Mouse (Mus musculus): ENCODE data around the gene Prkce. TPM values are rescaled to one million over a fixed set of nuclear protein-coding genes. Genes with fewer than 3 reads are reported as not detected.

The Prkce gene
- polyA plus RNA-seq, 1 experiment from 2014 or later: 12.2 TPM

- WGBS: 85% methylated on average over 8 of the region's 8 CpGs
- Histone ChIP-seq H3K4me2 (ENCODE audit: low read length) (no peak overlapping the region), H3K27me3 (ENCODE audit: control insufficient read depth, insufficient read depth, low read length) (no peaks in the 10 kb centered on the region), H3K4me1 (ENCODE audit: control insufficient read depth in 2 of 2, insufficient read depth in 2 of 2, low read length in 2 of 2) (peaks cover 0 to 7% of the 10 kb centered on the region in 2 experiments; a peak in 2 of 4 replicates), H3K9ac (ENCODE audit: low read length) (no peak overlapping the region), H3K36me3 (ENCODE audit: control insufficient read depth, insufficient read depth, low read length) (peaks cover 17% of the 10 kb centered on the region), H3K9me3 (ENCODE audit: control insufficient read depth, low read length) (no peaks in the 10 kb centered on the region), H3K27ac (replicated peaks in 1 of 2; ENCODE audit: control insufficient read depth in 1 of 2, insufficient read depth in 1 of 2, low read depth in 2 of 2, low read length in 2 of 2) (no peak overlapping the region), H3K4me3 (ENCODE audit: control insufficient read depth in 1 of 2, insufficient read depth in 1 of 2, low read depth in 1 of 2, low read length in 2 of 2) (no peak overlapping the region)
- no peak for ATAC-seq (ENCODE audit: insufficient number of reproducible peaks, insufficient read depth, low FRiP score, low read depth)
Measured at GRCm38 (mm10) chr17:86493891-86494420, 326.4 kb downstream of the Prkce start.

GRCm38 (mm10) chr17:86494494-86494893 is 326.9 kb downstream of the Prkce start:
- H3K4me3 ChIP-seq (ENCODE audit: control insufficient read depth in 1 of 2, insufficient read depth in 1 of 2, low read depth in 1 of 2, low read length in 2 of 2): no peak overlapping the region
- H3K27me3 ChIP-seq (ENCODE audit: control insufficient read depth, insufficient read depth, low read length): no peaks in the 10 kb centered on the region
- 53% methylated on average over 6 of the region's 6 CpGs for WGBS
- H3K9me3 ChIP-seq (ENCODE audit: control insufficient read depth, low read length): no peaks in the 10 kb centered on the region
- peaks cover 17% of the 10 kb centered on the region for H3K36me3 ChIP-seq (ENCODE audit: control insufficient read depth, insufficient read depth, low read length)
- H3K27ac ChIP-seq (replicated peaks in 1 of 2; ENCODE audit: control insufficient read depth in 1 of 2, insufficient read depth in 1 of 2, low read depth in 2 of 2, low read length in 2 of 2): no peak overlapping the region
- no peak overlapping the region for H3K9ac ChIP-seq (ENCODE audit: low read length)
- H3K4me1 ChIP-seq (ENCODE audit: control insufficient read depth in 2 of 2, insufficient read depth in 2 of 2, low read length in 2 of 2): peaks cover 2 to 7% of the 10 kb centered on the region in 2 experiments; a peak in 2 of 4 replicates
- ATAC-seq (ENCODE audit: insufficient number of reproducible peaks, insufficient read depth, low FRiP score, low read depth): no peak
- no peak overlapping the region for H3K4me2 ChIP-seq (ENCODE audit: low read length)

GRCm38 (mm10) chr17:86494895-86495294 is 327.3 kb downstream of the Prkce start:
- Histone ChIP-seq H3K27me3 (ENCODE audit: control insufficient read depth, insufficient read depth, low read length) (no peaks in the 10 kb centered on the region), H3K4me2 (ENCODE audit: low read length) (no peak overlapping the region), H3K4me1 (ENCODE audit: control insufficient read depth in 2 of 2, insufficient read depth in 2 of 2, low read length in 2 of 2) (peaks cover 2 to 11% of the 10 kb centered on the region in 2 experiments; a peak in 3 of 4 replicates), H3K36me3 (ENCODE audit: control insufficient read depth, insufficient read depth, low read length) (peaks cover 17% of the 10 kb centered on the region), H3K9me3 (ENCODE audit: control insufficient read depth, low read length) (no peaks in the 10 kb centered on the region), H3K9ac (ENCODE audit: low read length) (no peak overlapping the region), H3K27ac (replicated peaks in 1 of 2; ENCODE audit: control insufficient read depth in 1 of 2, insufficient read depth in 1 of 2, low read depth in 2 of 2, low read length in 2 of 2) (no peak overlapping the region), H3K4me3 (ENCODE audit: control insufficient read depth in 1 of 2, insufficient read depth in 1 of 2, low read depth in 1 of 2, low read length in 2 of 2) (no peak overlapping the region)
- WGBS: 56% methylated on average over 6 of the region's 6 CpGs
- ATAC-seq (ENCODE audit: insufficient number of reproducible peaks, insufficient read depth, low FRiP score, low read depth): no peak

- Histone ChIP-seq H3K36me3 (ENCODE audit: control insufficient read depth, insufficient read depth, low read length) (peaks cover 17% of the 10 kb centered on the region), H3K27ac (replicated peaks in 1 of 2; ENCODE audit: control insufficient read depth in 1 of 2, insufficient read depth in 1 of 2, low read depth in 2 of 2, low read length in 2 of 2) (no peak overlapping the region), H3K27me3 (ENCODE audit: control insufficient read depth, insufficient read depth, low read length) (no peaks in the 10 kb centered on the region), H3K9ac (ENCODE audit: low read length) (no peak overlapping the region), H3K4me3 (ENCODE audit: control insufficient read depth in 1 of 2, insufficient read depth in 1 of 2, low read depth in 1 of 2, low read length in 2 of 2) (no peak overlapping the region), H3K4me1 (ENCODE audit: control insufficient read depth in 2 of 2, insufficient read depth in 2 of 2, low read length in 2 of 2) (peaks cover 3 to 15% of the 10 kb centered on the region in 2 experiments; a peak in 3 of 4 replicates), H3K4me2 (ENCODE audit: low read length) (no peak overlapping the region), H3K9me3 (ENCODE audit: control insufficient read depth, low read length) (no peaks in the 10 kb centered on the region)
- WGBS: 81% methylated on average over 9 of the region's 9 CpGs
- ATAC-seq (ENCODE audit: insufficient number of reproducible peaks, insufficient read depth, low FRiP score, low read depth): no peak
Measured at GRCm38 (mm10) chr17:86496123-86496771, 328.7 kb downstream of the Prkce start.

GRCm38 (mm10) chr17:86497302-86497701 is 329.7 kb downstream of the Prkce start:
- Histone ChIP-seq H3K27ac (replicated peaks in 1 of 2; ENCODE audit: control insufficient read depth in 1 of 2, insufficient read depth in 1 of 2, low read depth in 2 of 2, low read length in 2 of 2) (no peak overlapping the region), H3K27me3 (ENCODE audit: control insufficient read depth, insufficient read depth, low read length) (no peaks in the 10 kb centered on the region), H3K4me2 (ENCODE audit: low read length) (no peak overlapping the region), H3K36me3 (ENCODE audit: control insufficient read depth, insufficient read depth, low read length) (peaks cover 12% of the 10 kb centered on the region), H3K4me3 (ENCODE audit: control insufficient read depth in 1 of 2, insufficient read depth in 1 of 2, low read depth in 1 of 2, low read length in 2 of 2) (no peak overlapping the region), H3K9me3 (ENCODE audit: control insufficient read depth, low read length) (no peaks in the 10 kb centered on the region), H3K4me1 (ENCODE audit: control insufficient read depth in 2 of 2, insufficient read depth in 2 of 2, low read length in 2 of 2) (peaks cover 3 to 10% of the 10 kb centered on the region in 2 experiments; a peak in 3 of 4 replicates), H3K9ac (ENCODE audit: low read length) (no peak overlapping the region)
- WGBS: 87% methylated on average over 4 of the region's 4 CpGs
- no peak for ATAC-seq (ENCODE audit: insufficient number of reproducible peaks, insufficient read depth, low FRiP score, low read depth)

GRCm38 (mm10) chr17:86499359-86500045 is 331.9 kb downstream of the Prkce start:
- Histone ChIP-seq H3K4me2 (ENCODE audit: low read length) (no peak overlapping the region), H3K4me3 (ENCODE audit: control insufficient read depth in 1 of 2, insufficient read depth in 1 of 2, low read depth in 1 of 2, low read length in 2 of 2) (no peak overlapping the region), H3K27me3 (ENCODE audit: control insufficient read depth, insufficient read depth, low read length) (no peaks in the 10 kb centered on the region), H3K9ac (ENCODE audit: low read length) (no peak overlapping the region), H3K36me3 (ENCODE audit: control insufficient read depth, insufficient read depth, low read length) (peaks cover 6% of the 10 kb centered on the region), H3K27ac (replicated peaks in 1 of 2; ENCODE audit: control insufficient read depth in 1 of 2, insufficient read depth in 1 of 2, low read depth in 2 of 2, low read length in 2 of 2) (peak overlapping the region; percentile 67 to 78), H3K9me3 (ENCODE audit: control insufficient read depth, low read length) (no peaks in the 10 kb centered on the region), H3K4me1 (ENCODE audit: control insufficient read depth in 2 of 2, insufficient read depth in 2 of 2, low read length in 2 of 2) (peaks cover 6 to 11% of the 10 kb centered on the region in 2 experiments; a peak in 2 of 4 replicates)
- 59% methylated on average over 15 of the region's 15 CpGs for WGBS
- ATAC-seq (ENCODE audit: insufficient number of reproducible peaks, insufficient read depth, low FRiP score, low read depth): peak; percentile 58; the same call in 1 of the 2 replicates

- Histone ChIP-seq H3K9me3 (ENCODE audit: control insufficient read depth, low read length) (no peaks in the 10 kb centered on the region), H3K4me3 (ENCODE audit: control insufficient read depth in 1 of 2, insufficient read depth in 1 of 2, low read depth in 1 of 2, low read length in 2 of 2) (no peak overlapping the region), H3K27me3 (ENCODE audit: control insufficient read depth, insufficient read depth, low read length) (no peaks in the 10 kb centered on the region), H3K27ac (replicated peaks in 1 of 2; ENCODE audit: control insufficient read depth in 1 of 2, insufficient read depth in 1 of 2, low read depth in 2 of 2, low read length in 2 of 2) (no peak overlapping the region), H3K9ac (ENCODE audit: low read length) (no peak overlapping the region), H3K4me2 (ENCODE audit: low read length) (no peak overlapping the region), H3K36me3 (ENCODE audit: control insufficient read depth, insufficient read depth, low read length) (no peaks in the 10 kb centered on the region), H3K4me1 (ENCODE audit: control insufficient read depth in 2 of 2, insufficient read depth in 2 of 2, low read length in 2 of 2) (peaks cover 6 to 13% of the 10 kb centered on the region in 2 experiments; a peak in 2 of 4 replicates)
- ATAC-seq (ENCODE audit: insufficient number of reproducible peaks, insufficient read depth, low FRiP score, low read depth): no peak
- WGBS: 58% methylated on average over 4 of the region's 4 CpGs
Measured at GRCm38 (mm10) chr17:86501393-86501792, 333.8 kb downstream of the Prkce start.

All from heart, embryonic 14.5 days (tissue).